ENCODE assay signal across 22 mouse cellular contexts in genomic region chr1:84550065-84550368, GRCm38 (mm10).
DNase-seq lines count a peak whose midpoint lies in the region; ATAC-seq lines count a peak whose summit lies in the region.
"Had no signal": no experiment of that assay in that cellular context is flagged by ENCODE, and none has a peak within 500 bp of the region (broad histone marks: within the 10 kb centered on the region; RNA-seq: fewer than 3 reads in every experiment).

No protein-coding gene starts in this region.

- H3K4me3 ChIP-seq in forebrain, embryonic 10.5 days, result no peak overlapping the region
- H3K4me3 ChIP-seq in forebrain, embryonic 12.5 days (replicated peaks), result no peak overlapping the region
- no peak overlapping the region for H3K4me3 ChIP-seq in hindbrain, embryonic 13.5 days
- no peak overlapping the region for H3K4me3 ChIP-seq in hindbrain, embryonic 10.5 days
- H3K4me3 ChIP-seq in midbrain, embryonic 13.5 days (replicated peaks), result no peak overlapping the region
- no peak overlapping the region for H3K4me3 ChIP-seq in midbrain, embryonic 16.5 days (ENCODE audit: low read depth, low read length)
- H3K4me3 ChIP-seq: embryonic facial prominence, embryonic 15.5 days; heart, embryonic 12.5 days; liver, embryonic 12.5 days had no signal

- no peak overlapping the region for H3K27ac ChIP-seq in forebrain, embryonic 10.5 days
- H3K27ac ChIP-seq in forebrain, embryonic 12.5 days, result no peak overlapping the region
- peak overlapping the region; percentile 67 for H3K27ac ChIP-seq in hindbrain, embryonic 13.5 days
- H3K27ac ChIP-seq in hindbrain, embryonic 10.5 days, result no peak overlapping the region
- peak overlapping the region; percentile 10; the same call in 1 of the 2 replicates for H3K27ac ChIP-seq in midbrain, embryonic 13.5 days
- H3K27ac ChIP-seq in midbrain, embryonic 16.5 days (ENCODE audit: low read length), result no peak overlapping the region
- H3K27ac ChIP-seq: embryonic facial prominence, embryonic 15.5 days; liver, embryonic 12.5 days had no signal

- DNase-seq in forebrain, embryonic 10.5 days (ENCODE audit: extremely low spot score, low spot score), result peak; percentile 19
- DNase-seq in hindbrain, embryonic 10.5 days (ENCODE audit: low spot score), result no peak
- DNase-seq in thymus, postnatal 4 days, result no peak
- DNase-seq: adrenal gland, postnatal 14 days; cerebellum, adult 11 months; cerebellum, postnatal 10 days; gastrocnemius, postnatal 36 days; heart, postnatal 36 days; kidney, adult 9 months; layer of hippocampus, postnatal 36 days; lung, embryonic 14.5 days; lung, postnatal 36 days; right cerebral cortex, adult 18-20 months had no signal

- H3K36me3 ChIP-seq in forebrain, embryonic 10.5 days (replicated peaks), result no peaks in the 10 kb centered on the region
- H3K36me3 ChIP-seq in forebrain, embryonic 12.5 days (replicated peaks), result no peaks in the 10 kb centered on the region
- 0 out of 2 replicates have a peak, but pooled peaks cover 1% of the 10 kb centered on the region for H3K36me3 ChIP-seq in hindbrain, embryonic 13.5 days
- no peaks in the 10 kb centered on the region for H3K36me3 ChIP-seq in hindbrain, embryonic 10.5 days
- no peaks in the 10 kb centered on the region for H3K36me3 ChIP-seq in midbrain, embryonic 13.5 days
- H3K36me3 ChIP-seq in midbrain, embryonic 16.5 days (ENCODE audit: control insufficient read depth, insufficient read depth, low read length), result no peaks in the 10 kb centered on the region
- H3K36me3 ChIP-seq: embryonic facial prominence, embryonic 15.5 days; heart, embryonic 12.5 days; liver, embryonic 12.5 days had no signal

- H3K4me2 ChIP-seq in forebrain, embryonic 12.5 days, result no peak overlapping the region
- no peak overlapping the region for H3K4me2 ChIP-seq in hindbrain, embryonic 13.5 days
- H3K4me2 ChIP-seq in midbrain, embryonic 13.5 days (replicated peaks), result no peak overlapping the region
- H3K4me2 ChIP-seq in midbrain, embryonic 16.5 days (ENCODE audit: low read length), result no peak overlapping the region
- H3K4me2 ChIP-seq: embryonic facial prominence, embryonic 15.5 days; heart, embryonic 12.5 days; liver, embryonic 12.5 days; lung, embryonic 14.5 days had no signal

- H3K27me3 ChIP-seq in forebrain, embryonic 10.5 days (ENCODE audit: poor library complexity, severe bottlenecking), result peaks cover 36% of the 10 kb centered on the region
- no peaks in the 10 kb centered on the region for H3K27me3 ChIP-seq in forebrain, embryonic 12.5 days
- no peaks in the 10 kb centered on the region for H3K27me3 ChIP-seq in hindbrain, embryonic 13.5 days
- H3K27me3 ChIP-seq in hindbrain, embryonic 10.5 days (ENCODE audit: insufficient read depth, poor library complexity, severe bottlenecking), result no peaks in the 10 kb centered on the region
- no peaks in the 10 kb centered on the region for H3K27me3 ChIP-seq in midbrain, embryonic 13.5 days
- H3K27me3 ChIP-seq in midbrain, embryonic 16.5 days (ENCODE audit: control insufficient read depth, insufficient read depth, low read depth, low read length), result no peaks in the 10 kb centered on the region
- H3K27me3 ChIP-seq: embryonic facial prominence, embryonic 15.5 days; heart, embryonic 12.5 days; liver, embryonic 12.5 days had no signal

- no peak overlapping the region for H3K9ac ChIP-seq in forebrain, embryonic 12.5 days
- H3K9ac ChIP-seq in hindbrain, embryonic 13.5 days, result no peak overlapping the region
- no peak overlapping the region for H3K9ac ChIP-seq in midbrain, embryonic 13.5 days (replicated peaks)
- no peak overlapping the region for H3K9ac ChIP-seq in midbrain, embryonic 16.5 days (ENCODE audit: low read depth, low read length)
- H3K9ac ChIP-seq: embryonic facial prominence, embryonic 15.5 days; heart, embryonic 12.5 days; liver, embryonic 12.5 days; lung, embryonic 14.5 days had no signal

- no peaks in the 10 kb centered on the region for H3K9me3 ChIP-seq in forebrain, embryonic 10.5 days
- no peaks in the 10 kb centered on the region for H3K9me3 ChIP-seq in forebrain, embryonic 12.5 days
- H3K9me3 ChIP-seq in hindbrain, embryonic 13.5 days, result no peaks in the 10 kb centered on the region
- no peaks in the 10 kb centered on the region for H3K9me3 ChIP-seq in hindbrain, embryonic 10.5 days
- no peaks in the 10 kb centered on the region for H3K9me3 ChIP-seq in midbrain, embryonic 13.5 days
- H3K9me3 ChIP-seq in midbrain, embryonic 16.5 days (replicated peaks; ENCODE audit: control insufficient read depth, low read length, poor library complexity, severe bottlenecking), result no peaks in the 10 kb centered on the region
- H3K9me3 ChIP-seq: embryonic facial prominence, embryonic 15.5 days; heart, embryonic 12.5 days; liver, embryonic 12.5 days had no signal

- peaks cover 18% of the 10 kb centered on the region for H3K4me1 ChIP-seq in forebrain, embryonic 10.5 days
- H3K4me1 ChIP-seq in forebrain, embryonic 12.5 days, result peaks cover 4% of the 10 kb centered on the region; the same call in 1 of the 2 replicates
- H3K4me1 ChIP-seq in hindbrain, embryonic 13.5 days (replicated peaks), result 0 out of 2 replicates have a peak, but pooled peaks cover 3% of the 10 kb centered on the region
- H3K4me1 ChIP-seq in hindbrain, embryonic 10.5 days (replicated peaks), result no peaks in the 10 kb centered on the region
- H3K4me1 ChIP-seq in midbrain, embryonic 13.5 days (replicated peaks), result 0 out of 2 replicates have a peak, but pooled peaks cover 3% of the 10 kb centered on the region
- H3K4me1 ChIP-seq in midbrain, embryonic 16.5 days (ENCODE audit: control insufficient read depth, insufficient read depth, low read length), result peaks cover 6% of the 10 kb centered on the region; the same call in 1 of the 2 replicates
- H3K4me1 ChIP-seq: embryonic facial prominence, embryonic 15.5 days; liver, embryonic 12.5 days had no signal

- 33% methylated on average over 2 of the region's 2 CpGs for WGBS in forebrain, embryonic 10.5 days
- WGBS in forebrain, embryonic 12.5 days, result 27% methylated on average over 2 of the region's 2 CpGs
- 67% methylated on average over 2 of the region's 2 CpGs for WGBS in hindbrain, embryonic 13.5 days
- WGBS in hindbrain, embryonic 10.5 days, result 73% methylated on average over 2 of the region's 2 CpGs
- WGBS in midbrain, embryonic 13.5 days, result 63% methylated on average over 2 of the region's 2 CpGs
- WGBS in midbrain, embryonic 16.5 days, result 62% methylated on average over 2 of the region's 2 CpGs

- ATAC-seq in forebrain, embryonic 12.5 days (ENCODE audit: low FRiP score), result no peak
- no peak for ATAC-seq in hindbrain, embryonic 13.5 days (ENCODE audit: low FRiP score)
- no peak for ATAC-seq in midbrain, embryonic 13.5 days
- no peak for ATAC-seq in midbrain, embryonic 16.5 days
- ATAC-seq: activated CD4-positive, CD25-positive, alpha-beta regulatory T cell, adult 4 months; CD4-positive, CD25-positive, alpha-beta regulatory T cell, adult 4 months; liver, embryonic 12.5 days had no signal

Comparison
In these comparisons a context has a peak if more than half of its experiments do, and no peak if none do; other contexts are left out.
1. H3K27ac ChIP-seq: peak in hindbrain, embryonic 13.5 days (single experiment) and midbrain, embryonic 13.5 days (single experiment); none in forebrain, embryonic 10.5 days (single experiment), forebrain, embryonic 12.5 days (single experiment), hindbrain, embryonic 10.5 days (single experiment) and midbrain, embryonic 16.5 days (single experiment).